Mouse (Mus musculus): ENCODE data around the gene Rgs6. TPM values are rescaled to one million over a fixed set of nuclear protein-coding genes. Genes with fewer than 3 reads are reported as not detected.
A peak's percentile ranks its signal among the peaks of the same experiment; 100 is the strongest.

Gene Rgs6
- polyA plus RNA-seq, 1 experiment from 2014 or later, result 1.2 TPM

- Histone ChIP-seq H3K9me3 (ENCODE audit: control insufficient read depth) (no peaks in the 10 kb centered on the region), H3K4me3 (ENCODE audit: low read depth, low read length) (no peak overlapping the region), H3K27ac (ENCODE audit: low read depth, low read length) (no peak overlapping the region), H3K4me2 (replicated peaks; ENCODE audit: low read depth) (no peak overlapping the region), H3K9ac (ENCODE audit: low read depth, low read length) (no peak overlapping the region), H3K27me3 (replicated peaks; ENCODE audit: control insufficient read depth, insufficient read depth, low read length) (no peaks in the 10 kb centered on the region), H3K36me3 (ENCODE audit: control insufficient read depth, insufficient read depth) (no peaks in the 10 kb centered on the region), H3K4me1 (replicated peaks; ENCODE audit: control insufficient read depth, insufficient read depth, low read length) (peaks cover 3% of the 10 kb centered on the region; the same call in 1 of the 2 replicates)
- WGBS, result 61% methylated on average over 4 of the region's 4 CpGs
- ATAC-seq, result no peak
- no peak for TF ChIP-seq CTCF (IDR thresholded peaks at IDR 0.05; ENCODE audit: low read depth)
Measured at GRCm38 (mm10) chr12:82940461-82940860, 352.4 kb downstream of the Rgs6 start.

DNA sequence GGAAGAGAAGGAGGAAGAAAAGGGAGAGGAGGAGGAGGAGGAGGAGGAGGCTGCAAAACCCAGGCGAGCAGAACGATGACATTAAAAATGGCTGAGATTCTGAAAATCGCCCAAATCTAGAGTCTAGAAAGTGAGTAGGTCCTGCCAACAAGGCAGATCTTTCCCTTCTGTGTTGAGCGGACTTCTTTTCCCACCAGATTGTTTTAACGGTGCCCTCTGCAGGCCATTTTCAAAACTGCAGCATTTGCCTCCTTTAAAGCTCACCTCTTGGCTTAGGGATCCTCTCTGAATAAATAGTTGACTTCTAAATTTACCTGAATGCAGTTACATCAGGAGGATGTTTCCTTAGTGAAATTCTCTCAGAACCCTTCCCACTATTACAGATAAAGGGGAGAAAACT is 358.4 kb downstream of the Rgs6 start:
- H3K9ac ChIP-seq (ENCODE audit: low read depth, low read length), result no peak overlapping the region
- no peak overlapping the region for H3K4me2 ChIP-seq (replicated peaks; ENCODE audit: low read depth)
- H3K9me3 ChIP-seq (ENCODE audit: control insufficient read depth), result no peaks in the 10 kb centered on the region
- no peak overlapping the region for H3K4me3 ChIP-seq (ENCODE audit: low read depth, low read length)
- ATAC-seq, result no peak
- no peaks in the 10 kb centered on the region for H3K4me1 ChIP-seq (replicated peaks; ENCODE audit: control insufficient read depth, insufficient read depth, low read length)
- 24% methylated on average over 5 of the region's 5 CpGs for WGBS
- H3K27ac ChIP-seq (ENCODE audit: low read depth, low read length), result no peak overlapping the region
- H3K36me3 ChIP-seq (ENCODE audit: control insufficient read depth, insufficient read depth), result no peaks in the 10 kb centered on the region
- TF ChIP-seq CTCF (IDR thresholded peaks at IDR 0.05; ENCODE audit: low read depth), result peak; percentile 86
- no peaks in the 10 kb centered on the region for H3K27me3 ChIP-seq (replicated peaks; ENCODE audit: control insufficient read depth, insufficient read depth, low read length)

DNA sequence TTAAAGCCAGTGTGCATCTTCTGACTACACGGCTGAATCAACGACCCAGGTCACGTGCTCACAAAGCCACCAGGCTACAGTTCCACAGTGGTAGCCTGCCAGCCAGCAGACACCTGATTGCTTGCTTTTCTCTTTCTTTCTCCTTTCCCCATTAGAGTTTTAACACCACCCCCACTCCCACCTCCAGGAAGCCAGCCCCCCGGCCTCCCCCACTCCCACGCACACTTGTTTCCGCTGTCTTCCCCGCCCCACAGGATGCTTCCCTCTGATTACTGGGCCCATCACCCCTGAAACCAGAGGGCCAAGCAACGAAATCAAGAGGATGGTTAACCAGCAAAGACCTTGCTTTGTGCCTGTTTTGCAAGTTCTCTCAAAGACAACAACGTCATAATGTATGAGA is 373.0 kb downstream of the Rgs6 start:
- H3K27me3 ChIP-seq (replicated peaks; ENCODE audit: control insufficient read depth, insufficient read depth, low read length), result no peaks in the 10 kb centered on the region
- TF ChIP-seq CTCF (IDR thresholded peaks at IDR 0.05; ENCODE audit: low read depth), result no peak
- H3K27ac ChIP-seq (ENCODE audit: low read depth, low read length), result no peak overlapping the region
- no peak overlapping the region for H3K4me3 ChIP-seq (ENCODE audit: low read depth, low read length)
- H3K4me1 ChIP-seq (replicated peaks; ENCODE audit: control insufficient read depth, insufficient read depth, low read length), result no peaks in the 10 kb centered on the region
- H3K4me2 ChIP-seq (replicated peaks; ENCODE audit: low read depth), result no peak overlapping the region
- H3K36me3 ChIP-seq (ENCODE audit: control insufficient read depth, insufficient read depth), result no peaks in the 10 kb centered on the region
- no peak overlapping the region for H3K9ac ChIP-seq (ENCODE audit: low read depth, low read length)
- H3K9me3 ChIP-seq (ENCODE audit: control insufficient read depth), result no peaks in the 10 kb centered on the region
- 75% methylated on average over 9 of the region's 9 CpGs for WGBS
- ATAC-seq, result no peak

- ATAC-seq, result no peak
- no peak overlapping the region for H3K27ac ChIP-seq (ENCODE audit: low read depth, low read length)
- no peaks in the 10 kb centered on the region for H3K36me3 ChIP-seq (ENCODE audit: control insufficient read depth, insufficient read depth)
- 64% methylated on average over 4 of the region's 4 CpGs for WGBS
- no peak overlapping the region for H3K4me2 ChIP-seq (replicated peaks; ENCODE audit: low read depth)
- no peak overlapping the region for H3K4me3 ChIP-seq (ENCODE audit: low read depth, low read length)
- TF ChIP-seq CTCF (IDR thresholded peaks at IDR 0.05; ENCODE audit: low read depth), result no peak
- H3K4me1 ChIP-seq (replicated peaks; ENCODE audit: control insufficient read depth, insufficient read depth, low read length), result no peaks in the 10 kb centered on the region
- no peaks in the 10 kb centered on the region for H3K27me3 ChIP-seq (replicated peaks; ENCODE audit: control insufficient read depth, insufficient read depth, low read length)
- H3K9ac ChIP-seq (ENCODE audit: low read depth, low read length), result no peak overlapping the region
- no peaks in the 10 kb centered on the region for H3K9me3 ChIP-seq (ENCODE audit: control insufficient read depth)
Measured at GRCm38 (mm10) chr12:82961852-82962251, 373.8 kb downstream of the Rgs6 start.

DNA sequence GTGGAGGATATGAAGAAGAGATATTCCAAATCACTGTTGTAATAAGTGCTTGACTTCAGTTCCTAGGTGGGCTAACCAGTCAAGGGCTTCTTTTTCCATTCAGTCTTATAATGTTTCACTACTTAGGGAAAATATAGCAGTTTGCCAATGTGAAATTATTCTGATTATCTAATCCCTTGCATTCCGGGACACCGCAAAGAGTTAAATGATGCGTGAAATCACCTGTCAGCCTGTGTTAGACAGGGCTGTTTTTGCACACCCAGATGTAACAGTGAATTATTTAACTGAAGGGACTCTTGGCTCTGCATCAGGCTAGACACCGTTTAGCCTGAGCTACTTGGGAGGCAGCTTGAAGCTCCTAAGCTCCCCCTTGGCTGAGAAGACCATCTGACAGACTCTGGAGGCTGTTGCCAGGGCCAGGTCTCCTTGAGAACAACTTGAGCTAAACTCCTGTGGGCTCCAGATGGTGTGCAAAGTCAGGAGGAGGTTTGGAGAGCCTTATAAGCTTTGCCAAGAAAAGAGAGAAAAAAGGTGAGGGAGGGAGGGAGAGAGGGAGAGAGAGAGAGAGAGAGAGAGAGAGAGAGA is 382.5 kb downstream of the Rgs6 start:
- no peaks in the 10 kb centered on the region for H3K27me3 ChIP-seq (replicated peaks; ENCODE audit: control insufficient read depth, insufficient read depth, low read length)
- no peak for TF ChIP-seq CTCF (IDR thresholded peaks at IDR 0.05; ENCODE audit: low read depth)
- no peaks in the 10 kb centered on the region for H3K9me3 ChIP-seq (ENCODE audit: control insufficient read depth)
- no peak overlapping the region for H3K4me2 ChIP-seq (replicated peaks; ENCODE audit: low read depth)
- ATAC-seq, result no peak
- no peak overlapping the region for H3K4me3 ChIP-seq (ENCODE audit: low read depth, low read length)
- H3K36me3 ChIP-seq (ENCODE audit: control insufficient read depth, insufficient read depth), result no peaks in the 10 kb centered on the region
- WGBS, result 89% methylated on average over 4 of the region's 4 CpGs
- H3K4me1 ChIP-seq (replicated peaks; ENCODE audit: control insufficient read depth, insufficient read depth, low read length), result no peaks in the 10 kb centered on the region
- H3K9ac ChIP-seq (ENCODE audit: low read depth, low read length), result no peak overlapping the region
- no peak overlapping the region for H3K27ac ChIP-seq (ENCODE audit: low read depth, low read length)

GRCm38 (mm10) chr12:82971176-82971575 is 383.1 kb downstream of the Rgs6 start:
- Histone ChIP-seq H3K27ac (ENCODE audit: low read depth, low read length) (no peak overlapping the region), H3K36me3 (ENCODE audit: control insufficient read depth, insufficient read depth) (no peaks in the 10 kb centered on the region), H3K4me3 (ENCODE audit: low read depth, low read length) (no peak overlapping the region), H3K9ac (ENCODE audit: low read depth, low read length) (no peak overlapping the region), H3K4me1 (replicated peaks; ENCODE audit: control insufficient read depth, insufficient read depth, low read length) (no peaks in the 10 kb centered on the region), H3K4me2 (replicated peaks; ENCODE audit: low read depth) (no peak overlapping the region), H3K27me3 (replicated peaks; ENCODE audit: control insufficient read depth, insufficient read depth, low read length) (no peaks in the 10 kb centered on the region), H3K9me3 (ENCODE audit: control insufficient read depth) (no peaks in the 10 kb centered on the region)
- no peak for TF ChIP-seq CTCF (IDR thresholded peaks at IDR 0.05; ENCODE audit: low read depth)
- WGBS, result 71% methylated on average over 1 of the region's 1 CpGs
- ATAC-seq, result no peak

DNA sequence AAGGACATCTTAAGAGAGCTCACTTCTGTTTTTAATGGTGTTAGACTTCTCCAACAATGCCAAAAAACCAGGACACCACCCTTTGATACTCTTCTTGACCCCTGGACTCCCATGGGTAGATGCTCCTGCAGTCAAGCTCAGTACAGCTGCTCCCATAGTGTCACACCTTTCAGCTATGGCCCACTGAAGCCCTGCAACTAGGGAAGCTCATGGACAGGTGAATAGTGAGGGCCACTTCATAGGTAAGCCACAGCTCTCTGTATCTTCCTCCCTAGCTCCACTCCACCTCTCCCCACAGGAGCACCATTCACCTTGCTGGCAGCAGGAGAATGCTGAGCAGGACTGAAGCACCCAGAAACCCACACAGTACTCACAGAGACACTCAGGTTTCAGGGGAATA is 384.6 kb downstream of the Rgs6 start:
- Histone ChIP-seq H3K9ac (ENCODE audit: low read depth, low read length) (no peak overlapping the region), H3K4me2 (replicated peaks; ENCODE audit: low read depth) (no peak overlapping the region), H3K36me3 (ENCODE audit: control insufficient read depth, insufficient read depth) (no peaks in the 10 kb centered on the region), H3K27me3 (replicated peaks; ENCODE audit: control insufficient read depth, insufficient read depth, low read length) (no peaks in the 10 kb centered on the region), H3K9me3 (ENCODE audit: control insufficient read depth) (no peaks in the 10 kb centered on the region), H3K4me1 (replicated peaks; ENCODE audit: control insufficient read depth, insufficient read depth, low read length) (no peaks in the 10 kb centered on the region), H3K27ac (ENCODE audit: low read depth, low read length) (no peak overlapping the region), H3K4me3 (ENCODE audit: low read depth, low read length) (no peak overlapping the region)
- ATAC-seq, result no peak
- TF ChIP-seq CTCF (IDR thresholded peaks at IDR 0.05; ENCODE audit: low read depth), result no peak
